Mouse (Mus musculus) liver, embryonic 14.5 days (tissue): Measurements from ENCODE around the gene Ankrd66. TPM values are rescaled to one million over a fixed set of nuclear protein-coding genes. Genes with fewer than 3 reads are reported as not detected.

Experiments used
- ATAC-seq: fragments of 200-750 bp; cut with Nextera tagmentation; 2 replicates; pipeline ENCODE4 v1.8.0; 2017; ENCODE audit warnings: moderate number of reproducible peaks, mild to moderate bottlenecking, moderate library complexity; ENCODE audit not compliant: insufficient read depth
- DNase-seq, 3 experiments: peaks; one replicate each; pipeline ENCODE4 v3.0.0-alpha.2; 2012 to 2013; ENCODE audit warnings: low read depth in 3 of 3, low spot score in 3 of 3
- H3K27ac ChIP-seq: fragments of 300-500 bp; sonication (generic); 2 replicates; pipeline ENCODE4 v1.5.1; 2014; ENCODE audit warnings: moderate library complexity, mild to moderate bottlenecking, control low read depth, inconsistent platforms
- H3K27me3 ChIP-seq: fragments of 300-500 bp; sonication (generic); 2 replicates; pipeline ENCODE4 v1.6.1; 2014; ENCODE audit warnings: mild to moderate bottlenecking, low read length, moderate library complexity; ENCODE audit not compliant: control insufficient read depth, insufficient read depth
- H3K36me3 ChIP-seq: fragments of 300-500 bp; sonication (generic); replicated peaks from 2 replicates; pipeline ENCODE4 v1.6.1; 2014; ENCODE audit warnings: low read depth; ENCODE audit not compliant: control insufficient read depth, insufficient read depth
- H3K4me1 ChIP-seq, 2 experiments: fragments of 200-500 bp in 1 of 2; fragments of 300-500 bp in 1 of 2; sonication (generic) in 1 of 2; replicated peaks; 2 replicates each; pipeline ENCODE4 v1.6.1; 2012 to 2014; ENCODE audit warnings: antibody characterized with exemption in 1 of 2, inconsistent platforms in 1 of 2, low read length in 1 of 2; ENCODE audit not compliant: control insufficient read depth in 2 of 2, insufficient read depth in 2 of 2
- H3K4me2 ChIP-seq: fragments of 300-500 bp; sonication (generic); 2 replicates; pipeline ENCODE4 v1.6.1; 2014; ENCODE audit warnings: low read depth, mild to moderate bottlenecking, control low read depth, moderate library complexity
- H3K4me3 ChIP-seq, 2 experiments: fragments of 200-500 bp in 1 of 2; fragments of 300-500 bp in 1 of 2; sonication (generic) in 1 of 2; 2 replicates each; pipeline ENCODE4 v1.5.1; 2012 to 2014; ENCODE audit warnings: low read depth in 2 of 2, low read length in 2 of 2, mild to moderate bottlenecking in 2 of 2, control low read depth in 1 of 2, inconsistent platforms in 1 of 2, moderate library complexity in 1 of 2; ENCODE audit not compliant: insufficient read depth in 1 of 2
- H3K9ac ChIP-seq: fragments of 300-500 bp; sonication (generic); replicated peaks from 2 replicates; pipeline ENCODE4 v1.6.1; 2014; ENCODE audit warnings: mild to moderate bottlenecking, control low read depth, moderate library complexity
- H3K9me3 ChIP-seq: fragments of 300-500 bp; sonication (generic); 2 replicates; pipeline ENCODE4 v1.6.1; 2016; ENCODE audit warnings: low read length, mixed read lengths; ENCODE audit not compliant: control insufficient read depth
- CTCF ChIP-seq: IDR thresholded peaks from 2 replicates; pipeline ENCODE4 v1.5.1; 2016; ENCODE audit warnings: antibody characterized with exemption, low read depth, control low read depth
- EP300 ChIP-seq: IDR thresholded peaks from 2 replicates; pipeline ENCODE4 v1.6.1; 2016; ENCODE audit warnings: antibody characterized with exemption, low read depth
- WGBS: fragments of 180-500 bp; shearing (Covaris S2); extraction: QIAGEN DNeasy Blood & Tissue Kit; methylation state at CpG from one replicate; pipeline ENCODE4 v1.1.7; 2014; ENCODE audit not compliant: insufficient replicate concordance; 5-methylcytosine and 5-hydroxymethylcytosine counted together
- polyA plus RNA-seq, 2 experiments: library from polyadenylated mRNA; depleted of rRNA in 1 of 2; stranded (reverse) in 1 of 2; unstranded in 1 of 2; fragments of >200 nt; fragmentation: Nextera tagmentation in 1 of 2; extraction: Ambion mirVana in 1 of 2; gene quantifications; 2 replicates each; pipeline versions ENCODE4 v1.2.1 to v1.2.3; 2012 to 2014

Ankrd66 gene
- polyA plus RNA-seq, 2 experiments = 0.07 TPM; not detected in 1

GRCm38 (mm10) chr17:43502592-43502991 is 40.8 kb downstream of the Ankrd66 start, which contains the start of gene Mep1a:
Mep1a (minus strand) TSS chr17:43502812.
- no peak within 1 kb of the TSS for H3K4me3 ChIP-seq
- H3K9ac ChIP-seq = no peak within 1 kb of the TSS
- 75% methylated on average over 9 of the region's 9 CpGs for WGBS
- H3K27ac ChIP-seq = no peak within 1 kb of the TSS
- no peaks in the 10 kb centered on the region for H3K27me3 ChIP-seq
- H3K9me3 ChIP-seq = no peaks in the 10 kb centered on the region
- TF ChIP-seq CTCF (no peak), EP300 (no peak)
- no peaks in the 10 kb centered on the region for H3K4me1 ChIP-seq
- ATAC-seq (no peak), DNase-seq (no peak)
- no peak within 1 kb of the TSS for H3K4me2 ChIP-seq
- H3K36me3 ChIP-seq = no peaks in the 10 kb centered on the region

- H3K9me3 ChIP-seq = no peaks in the 10 kb centered on the region
- H3K36me3 ChIP-seq = no peaks in the 10 kb centered on the region
- H3K27ac ChIP-seq = no peak overlapping the region
- no peak overlapping the region for H3K4me3 ChIP-seq
- ATAC-seq (no peak), DNase-seq (no peak)
- 72% methylated on average over 5 of the region's 5 CpGs for WGBS
- H3K4me1 ChIP-seq = no peaks in the 10 kb centered on the region
- H3K4me2 ChIP-seq = no peak overlapping the region
- TF ChIP-seq CTCF (no peak), EP300 (no peak)
- no peaks in the 10 kb centered on the region for H3K27me3 ChIP-seq
- no peak overlapping the region for H3K9ac ChIP-seq
Observed at GRCm38 (mm10) chr17:43501631-43502030, 41.8 kb downstream of the Ankrd66 start.

GRCm38 (mm10) chr17:43501223-43501622 is 42.2 kb downstream of the Ankrd66 start:
- H3K4me2 ChIP-seq = no peak overlapping the region
- DNase-seq = no peak
- ATAC-seq = no peak
- 17% methylated on average over 3 of the region's 3 CpGs for whole genome bisulfite sequencing
- H3K27ac ChIP-seq = no peak overlapping the region
- no peaks in the 10 kb centered on the region for H3K36me3 ChIP-seq
- no peaks in the 10 kb centered on the region for H3K9me3 ChIP-seq
- no peaks in the 10 kb centered on the region for H3K4me1 ChIP-seq
- no peak overlapping the region for H3K9ac ChIP-seq
- H3K4me3 ChIP-seq = no peak overlapping the region
- TF ChIP-seq EP300 (no peak), CTCF (no peak)
- H3K27me3 ChIP-seq = no peaks in the 10 kb centered on the region

- no peaks in the 10 kb centered on the region for H3K36me3 ChIP-seq
- WGBS = 29% methylated on average over 1 of the region's 1 CpGs
- ATAC-seq (no peak), DNase-seq (no peak)
- H3K27me3 ChIP-seq = no peaks in the 10 kb centered on the region
- no peaks in the 10 kb centered on the region for H3K4me1 ChIP-seq
- no peak overlapping the region for H3K4me2 ChIP-seq
- H3K4me3 ChIP-seq = no peak overlapping the region
- H3K9me3 ChIP-seq = no peaks in the 10 kb centered on the region
- no peak overlapping the region for H3K27ac ChIP-seq
- no peak for TF ChIP-seq CTCF
- TF ChIP-seq EP300 = no peak
- no peak overlapping the region for H3K9ac ChIP-seq
Observed at GRCm38 (mm10) chr17:43500513-43500912, 42.9 kb downstream of the Ankrd66 start.

- Histone ChIP-seq H3K4me3 (no peak overlapping the region), H3K9me3 (no peaks in the 10 kb centered on the region), H3K4me1 (no peaks in the 10 kb centered on the region; a peak in 1 of 4 replicates), H3K9ac (no peak overlapping the region), H3K27ac (no peak overlapping the region), H3K4me2 (no peak overlapping the region), H3K36me3 (no peaks in the 10 kb centered on the region), H3K27me3 (no peaks in the 10 kb centered on the region)
- DNase-seq (no peak), ATAC-seq (no peak)
- TF ChIP-seq EP300 = no peak
- no peak for TF ChIP-seq CTCF
- WGBS = 47% methylated on average over 4 of the region's 4 CpGs
Observed at GRCm38 (mm10) chr17:43497521-43497920, 45.9 kb downstream of the Ankrd66 start.
